Mouse (Mus musculus): ENCODE measurements around the gene Spats2l. TPM values are rescaled to one million over a fixed set of nuclear protein-coding genes. Genes with fewer than 3 reads are reported as not detected.

Spats2l gene
- polyA plus RNA-seq, 1 experiment, result not detected

- no peak for TF ChIP-seq GATA1 (IDR thresholded peaks at IDR 0.05; ENCODE audit: low read length)
Observed at GRCm38 (mm10) chr1:57800846-57801245, 26.9 kb downstream of the Spats2l start.

- TF ChIP-seq GATA1 (IDR thresholded peaks at IDR 0.05; ENCODE audit: low read length), result no peak
Observed at GRCm38 (mm10) chr1:57806126-57806525, 32.2 kb downstream of the Spats2l start.

GRCm38 (mm10) chr1:57807882-57808281, 33.9 kb downstream of the Spats2l start:
- TF ChIP-seq GATA1 (IDR thresholded peaks at IDR 0.05; ENCODE audit: low read length), result no peak

GRCm38 (mm10) chr1:57810221-57810620, 36.3 kb downstream of the Spats2l start:
- no peak for TF ChIP-seq GATA1 (IDR thresholded peaks at IDR 0.05; ENCODE audit: low read length)

DNA sequence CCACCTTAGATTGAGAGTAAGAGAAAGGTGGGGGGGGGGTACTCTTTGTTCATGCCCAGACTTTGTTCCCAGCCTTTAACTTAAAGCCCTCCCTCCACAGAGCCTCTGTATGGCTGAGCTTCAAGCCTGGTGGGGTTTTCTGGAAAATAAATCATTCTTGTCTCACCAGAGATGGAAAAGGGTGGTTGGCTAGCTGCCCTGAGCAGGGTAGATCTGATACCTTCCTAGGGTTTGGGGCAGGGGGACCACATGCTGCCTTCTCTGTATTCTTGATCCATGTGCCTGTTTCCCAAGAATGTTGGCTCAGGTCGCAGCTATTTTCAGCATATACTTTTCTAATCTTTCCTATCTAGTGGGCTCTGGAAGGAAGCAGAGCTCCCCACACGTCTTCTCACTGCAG, 43.1 kb downstream of the Spats2l start:
- no peak for TF ChIP-seq GATA1 (IDR thresholded peaks at IDR 0.05; ENCODE audit: low read length)

- no peak for TF ChIP-seq GATA1 (IDR thresholded peaks at IDR 0.05; ENCODE audit: low read length)
Observed at GRCm38 (mm10) chr1:57820428-57820997, 46.6 kb downstream of the Spats2l start.

DNA sequence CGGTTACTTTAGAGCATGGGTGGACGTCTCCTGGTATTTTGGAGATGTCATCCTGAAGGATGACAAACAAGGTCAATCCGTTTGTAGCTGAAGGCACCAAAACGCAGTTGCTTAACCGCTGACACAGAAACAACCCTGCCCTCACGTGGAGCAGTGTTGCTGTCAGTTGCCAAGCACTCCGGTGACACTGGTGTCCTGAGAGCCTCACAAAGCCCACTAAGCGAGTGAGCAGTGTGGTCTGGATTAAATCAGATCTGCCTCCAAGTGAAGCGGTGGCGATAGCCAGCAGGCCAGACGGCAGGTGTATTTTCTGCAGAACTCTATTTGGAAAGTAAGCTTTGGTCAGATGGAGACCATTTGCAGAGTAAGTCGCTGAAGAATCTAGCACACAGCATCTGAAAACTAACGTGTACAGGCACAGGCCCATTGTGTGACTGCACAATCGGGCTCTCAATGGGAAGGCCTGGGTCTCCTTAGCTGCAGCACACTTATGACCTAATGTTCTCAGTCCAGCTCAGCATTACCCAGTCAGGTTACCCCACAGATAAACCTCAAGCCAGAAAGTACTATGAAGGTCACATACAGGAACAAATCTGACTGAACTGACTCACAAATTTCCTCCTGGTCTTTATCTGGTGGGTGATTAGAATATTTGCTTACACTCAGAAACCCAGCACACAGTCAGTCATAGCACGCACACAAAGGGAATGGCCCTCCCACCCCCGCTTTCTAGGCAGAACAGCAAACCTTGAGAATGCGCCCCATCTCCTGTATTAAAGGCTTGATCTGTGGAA, 51.2 kb downstream of the Spats2l start:
- no peak for TF ChIP-seq GATA1 (IDR thresholded peaks at IDR 0.05; ENCODE audit: low read length)

GRCm38 (mm10) chr1:57826245-57826644, 52.3 kb downstream of the Spats2l start:
- no peak for TF ChIP-seq GATA1 (IDR thresholded peaks at IDR 0.05; ENCODE audit: low read length)

DNA sequence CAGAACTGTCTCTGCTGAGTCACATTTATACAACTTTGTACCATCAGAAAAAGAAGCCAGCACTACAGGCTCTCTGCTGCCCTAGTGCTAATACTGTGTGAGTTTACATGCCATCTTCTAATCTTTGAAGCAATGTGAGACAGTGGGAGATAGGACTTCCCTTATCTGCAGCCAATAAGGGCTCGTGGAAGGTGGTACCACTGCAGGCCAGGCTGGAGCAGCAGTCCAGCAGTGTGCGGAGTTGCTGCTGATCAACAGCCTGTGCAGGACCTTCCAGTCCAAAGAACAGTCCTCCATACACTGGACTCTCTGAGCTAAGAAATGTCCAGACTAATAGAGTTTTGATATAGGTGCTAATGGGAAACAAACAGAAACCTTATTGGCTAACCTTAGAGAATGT, 59.2 kb downstream of the Spats2l start:
- TF ChIP-seq GATA1 (IDR thresholded peaks at IDR 0.05; ENCODE audit: low read length), result no peak

DNA sequence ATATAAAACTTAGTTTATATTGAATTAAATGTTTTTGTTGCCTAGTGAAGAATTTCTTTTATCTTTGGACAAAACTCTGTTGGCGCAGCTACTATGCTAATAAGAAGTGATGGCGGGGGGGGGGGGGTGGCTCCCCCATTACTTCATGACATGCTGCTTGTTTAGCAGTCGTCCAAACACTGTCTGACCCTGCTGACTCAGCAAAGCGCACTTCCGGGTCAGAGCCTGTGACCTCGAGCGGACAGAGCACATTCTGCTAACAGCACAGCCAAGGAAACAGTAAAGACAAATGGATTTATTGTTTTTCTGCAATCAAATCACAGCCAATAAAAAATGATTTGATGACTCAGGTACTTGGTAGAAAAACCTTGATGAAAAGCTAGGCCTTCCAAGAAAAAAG, 61.2 kb downstream of the Spats2l start:
- TF ChIP-seq GATA1 (IDR thresholded peaks at IDR 0.05; ENCODE audit: low read length), result no peak

GRCm38 (mm10) chr1:57836686-57837317, 62.8 kb downstream of the Spats2l start:
- no peak for TF ChIP-seq GATA1 (IDR thresholded peaks at IDR 0.05; ENCODE audit: low read length)

DNA sequence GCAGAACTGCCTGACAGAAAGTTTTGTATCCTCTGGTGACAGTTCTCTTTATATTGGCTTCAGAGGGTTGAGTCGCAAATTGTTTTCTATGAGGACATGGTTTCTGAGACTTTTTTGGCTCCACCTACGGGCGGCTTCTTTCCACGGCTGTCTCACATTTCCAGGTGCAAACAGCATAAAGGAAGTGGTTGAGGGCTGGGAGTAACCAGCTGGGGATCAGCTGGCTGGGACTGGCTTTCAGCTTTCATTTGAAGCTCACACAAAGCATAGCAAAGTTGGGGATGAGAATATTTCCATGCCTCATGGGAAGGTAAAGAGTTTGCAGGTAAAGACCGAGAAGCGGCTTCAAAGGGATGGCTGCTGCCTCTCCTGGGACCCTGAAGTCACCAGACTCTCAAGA, 65.9 kb downstream of the Spats2l start:
- TF ChIP-seq GATA1 (IDR thresholded peaks at IDR 0.05; ENCODE audit: low read length), result no peak

- TF ChIP-seq GATA1 (IDR thresholded peaks at IDR 0.05; ENCODE audit: low read length), result no peak
Observed at GRCm38 (mm10) chr1:57845054-57845722, 71.2 kb downstream of the Spats2l start.

DNA sequence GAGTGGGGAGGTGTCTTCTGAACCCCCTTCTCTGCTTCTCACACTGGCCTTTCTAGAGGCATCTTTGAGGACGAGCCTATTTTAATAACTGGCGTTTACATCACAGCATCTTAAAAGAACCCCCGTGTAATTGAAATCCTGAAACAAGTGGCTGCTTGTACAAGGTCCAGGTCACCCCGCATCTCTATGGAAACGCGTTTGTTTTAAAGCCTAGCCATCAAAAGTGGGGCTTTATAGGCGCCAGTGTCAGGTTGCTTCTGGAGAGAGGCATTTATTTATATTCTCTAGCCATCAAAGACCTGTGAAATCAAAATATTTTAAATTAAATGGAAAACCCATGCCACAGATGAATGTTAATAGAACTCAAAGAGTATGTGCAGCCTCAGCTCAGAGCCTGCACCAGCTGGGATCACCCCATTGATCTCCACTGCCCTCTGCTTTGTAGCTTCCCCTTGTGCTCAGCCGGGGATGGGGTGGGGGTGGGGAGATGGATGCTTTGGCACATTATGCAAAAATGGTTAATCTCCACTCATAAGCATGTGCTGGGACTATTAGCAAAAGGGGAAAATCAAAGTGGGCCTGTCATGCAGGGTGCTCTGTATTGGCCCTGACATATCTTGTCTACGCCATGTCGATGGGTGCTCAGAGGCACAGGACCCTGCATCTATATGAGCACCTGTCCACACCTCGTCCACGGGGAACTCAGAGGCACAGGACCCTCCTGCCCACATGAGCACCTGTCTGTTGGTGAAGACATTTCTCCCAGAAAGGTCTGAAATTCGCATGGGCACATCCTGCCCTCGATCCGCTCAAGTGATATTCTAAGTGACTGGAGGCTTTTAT, 73.1 kb downstream of the Spats2l start:
- TF ChIP-seq GATA1 (IDR thresholded peaks at IDR 0.05; ENCODE audit: low read length), result no peak

DNA sequence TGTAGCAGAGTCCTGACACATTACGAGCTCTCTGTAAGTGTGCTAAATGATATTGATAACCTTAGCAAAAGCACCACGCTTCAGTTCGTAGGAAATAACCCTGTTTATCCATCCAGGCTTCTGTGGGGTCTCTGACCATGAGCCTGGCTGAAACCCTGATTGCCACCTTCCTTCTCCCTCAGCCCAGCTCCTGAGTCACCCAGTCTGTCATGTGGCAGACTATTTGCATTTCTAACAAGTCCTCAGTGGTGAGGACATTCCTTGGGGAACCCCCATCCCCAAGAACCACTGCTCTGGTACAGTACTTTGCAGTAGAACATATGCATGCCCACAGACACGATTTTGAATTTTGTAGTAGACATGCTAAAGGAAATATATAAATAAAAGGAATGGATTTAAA, 75.1 kb downstream of the Spats2l start:
- TF ChIP-seq GATA1 (IDR thresholded peaks at IDR 0.05; ENCODE audit: low read length), result no peak

All from G1E-ER4 (cell line).